8 mouse cellular contexts compared by ENCODE assay signal in the genomic region with DNA sequence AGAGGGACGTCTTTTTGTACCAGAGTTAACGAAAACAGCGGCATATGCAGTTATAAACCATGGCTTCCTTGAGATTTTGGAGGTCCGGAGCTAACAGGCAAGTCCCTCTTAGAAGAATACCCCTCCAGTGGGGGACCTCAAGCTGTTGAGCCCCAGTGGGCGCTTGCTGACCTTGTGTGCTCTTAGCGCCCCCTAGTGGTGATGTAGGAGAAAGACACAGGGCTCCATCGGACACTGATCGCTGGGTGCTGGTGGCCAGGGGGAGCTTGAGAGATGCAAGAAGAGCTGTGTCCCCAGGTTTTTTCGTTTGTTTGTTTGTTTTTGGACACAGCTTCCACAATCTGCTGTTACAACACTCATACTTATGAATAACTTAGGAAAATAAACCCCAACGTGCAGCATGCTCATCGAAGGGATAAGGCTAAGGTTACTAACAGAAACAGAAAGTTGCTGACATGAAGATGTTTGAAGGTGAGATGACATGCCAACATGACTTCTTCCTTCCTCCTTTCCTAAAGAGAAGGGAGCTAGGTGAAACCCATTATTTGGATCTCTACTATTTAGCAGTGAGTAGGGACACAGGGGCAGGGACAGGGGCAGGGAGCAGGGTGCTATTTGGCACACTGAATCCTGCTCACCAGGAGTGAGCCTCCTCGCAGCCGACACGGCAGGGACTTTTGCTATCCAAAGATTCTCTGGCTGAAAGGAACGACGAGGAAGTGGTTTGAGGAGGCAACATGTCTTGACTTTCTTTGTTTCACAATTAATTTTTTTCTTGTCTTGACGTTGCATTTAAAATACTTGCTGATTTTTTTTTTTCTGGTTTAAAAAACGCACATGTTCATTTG. TPM values are rescaled to one million over a fixed set of nuclear protein-coding genes. Genes with fewer than 3 reads are reported as not detected.
DNase-seq lines count a peak whose midpoint lies in the region; ATAC-seq and TF ChIP-seq lines count a peak whose summit lies in the region.

No protein-coding gene starts in this region.

- peak; percentile 96 for TF ChIP-seq CTCF in heart, adult 2 months (IDR thresholded peaks at IDR 0.05)
- TF ChIP-seq CTCF in kidney, adult 2 months (conservative IDR thresholded peaks at IDR 0.05; ENCODE audit: insufficient read depth, insufficient read length, low read depth, low read length), result peak; percentile 88

- intact Hi-C loops in heart, adult 2 months (cut with DNase I), result loop anchor here (1.0 to 5.0 kb wide), 7 partner anchors 41 to 515 kb away; a partner anchor contains a TSS

- peaks cover 13% of the 10 kb centered on the region; the same call in 1 of the 2 replicates for H3K4me1 ChIP-seq in embryonic facial prominence, embryonic 12.5 days
- no peaks in the 10 kb centered on the region; the same call in 1 of the 2 replicates for H3K4me1 ChIP-seq in heart, adult 2 months (ENCODE audit: control insufficient read depth, insufficient read depth, low read length)
- H3K4me1 ChIP-seq in kidney, adult 2 months (ENCODE audit: control insufficient read depth, insufficient read depth, low read length), result no peaks in the 10 kb centered on the region
- peaks cover 33% of the 10 kb centered on the region for H3K4me1 ChIP-seq in limb, embryonic 13.5 days
- H3K4me1 ChIP-seq in midbrain, embryonic 15.5 days, result 0 out of 2 replicates have a peak, but pooled peaks cover 4% of the 10 kb centered on the region

- H3K9ac ChIP-seq in embryonic facial prominence, embryonic 12.5 days, result no peak overlapping the region
- peak overlapping the region; percentile 9; the same call in 1 of the 2 replicates for H3K9ac ChIP-seq in heart, adult 2 months (ENCODE audit: low read depth, low read length)
- H3K9ac ChIP-seq in limb, embryonic 13.5 days, result no peak overlapping the region
- no peak overlapping the region for H3K9ac ChIP-seq in midbrain, embryonic 15.5 days

- H3K4me3 ChIP-seq in embryonic facial prominence, embryonic 12.5 days, result no peak overlapping the region
- peak overlapping the region; percentile 31 for H3K4me3 ChIP-seq in heart, adult 2 months
- H3K4me3 ChIP-seq in kidney, adult 2 months (ENCODE audit: insufficient read depth, low read depth, low read length), result peak overlapping the region; percentile 54
- peak overlapping the region; percentile 27 for H3K4me3 ChIP-seq in limb, embryonic 13.5 days
- no peak overlapping the region for H3K4me3 ChIP-seq in midbrain, embryonic 15.5 days

- DNase-seq in 3134 (ENCODE audit: extremely low read depth, insufficient read length, low spot score), result peak; percentile 49
- DNase-seq in adrenal gland, postnatal 25 days, result peak; percentile 50
- peak; percentile 61 to 64 for DNase-seq in heart, adult 2 months
- peak; percentile 71 for DNase-seq in kidney, adult 2 months
- DNase-seq in spleen, postnatal 10 days (ENCODE audit: low spot score in 2 of 2), result peak; percentile 42 to 68

- WGBS in embryonic facial prominence, embryonic 12.5 days, result 23% methylated on average over 18 of the region's 18 CpGs
- 16% methylated on average over 18 of the region's 18 CpGs for WGBS in heart, adult 2 months
- WGBS in kidney, adult 2 months, result 21% methylated on average over 18 of the region's 18 CpGs
- 20% methylated on average over 18 of the region's 18 CpGs for WGBS in limb, embryonic 13.5 days
- WGBS in midbrain, embryonic 15.5 days, result 32% methylated on average over 18 of the region's 18 CpGs

- H3K9me3 ChIP-seq in embryonic facial prominence, embryonic 12.5 days, result no peaks in the 10 kb centered on the region
- no peaks in the 10 kb centered on the region for H3K9me3 ChIP-seq in limb, embryonic 13.5 days
- H3K9me3 ChIP-seq in midbrain, embryonic 15.5 days, result no peaks in the 10 kb centered on the region

- TF ChIP-seq POLR2A in heart, adult 2 months (IDR thresholded peaks at IDR 0.05; ENCODE audit: insufficient read depth, low read depth, low read length), result no peak
- no peak for TF ChIP-seq POLR2A in kidney, adult 2 months (IDR thresholded peaks at IDR 0.05; ENCODE audit: low read depth, low read length)

- H3K4me2 ChIP-seq in embryonic facial prominence, embryonic 12.5 days (replicated peaks), result peak overlapping the region; percentile 23
- H3K4me2 ChIP-seq in limb, embryonic 13.5 days (replicated peaks), result peak overlapping the region; percentile 56
- H3K4me2 ChIP-seq in midbrain, embryonic 15.5 days, result peak overlapping the region; percentile 29

- no peaks in the 10 kb centered on the region for H3K79me2 ChIP-seq in heart, adult 2 months (replicated peaks; ENCODE audit: control insufficient read depth, insufficient read depth, low read length)

- TF ChIP-seq EP300 in heart, adult 2 months (IDR thresholded peaks at IDR 0.05; ENCODE audit: insufficient read depth, low read depth, low read length), result no peak

- no peak overlapping the region for H3K27ac ChIP-seq in embryonic facial prominence, embryonic 12.5 days
- H3K27ac ChIP-seq in heart, adult 2 months, result no peak overlapping the region
- H3K27ac ChIP-seq in kidney, adult 2 months (ENCODE audit: insufficient read depth, low read depth, low read length), result no peak overlapping the region
- H3K27ac ChIP-seq in limb, embryonic 13.5 days, result no peak overlapping the region
- H3K27ac ChIP-seq in midbrain, embryonic 15.5 days, result no peak overlapping the region

- ATAC-seq in embryonic facial prominence, embryonic 12.5 days (ENCODE audit: insufficient number of reproducible peaks, insufficient read depth, low FRiP score, low TSS enrichment), result peak; percentile 75
- ATAC-seq in limb, embryonic 13.5 days (ENCODE audit: low FRiP score, low read depth), result peak; percentile 77
- peak; percentile 79 for ATAC-seq in midbrain, embryonic 15.5 days (replicated peaks)

- H3K36me3 ChIP-seq in embryonic facial prominence, embryonic 12.5 days, result no peaks in the 10 kb centered on the region
- H3K36me3 ChIP-seq in heart, adult 2 months (ENCODE audit: control insufficient read depth, insufficient read depth, low read length), result no peaks in the 10 kb centered on the region
- no peaks in the 10 kb centered on the region for H3K36me3 ChIP-seq in kidney, adult 2 months (ENCODE audit: control insufficient read depth, insufficient read depth, low read length)
- no peaks in the 10 kb centered on the region for H3K36me3 ChIP-seq in limb, embryonic 13.5 days
- no peaks in the 10 kb centered on the region for H3K36me3 ChIP-seq in midbrain, embryonic 15.5 days (replicated peaks)

- no peaks in the 10 kb centered on the region for H3K27me3 ChIP-seq in embryonic facial prominence, embryonic 12.5 days
- no peaks in the 10 kb centered on the region for H3K27me3 ChIP-seq in heart, adult 2 months (ENCODE audit: control insufficient read depth, insufficient read depth, low read length)
- H3K27me3 ChIP-seq in kidney, adult 2 months (replicated peaks; ENCODE audit: control insufficient read depth, insufficient read depth, low read length), result no peaks in the 10 kb centered on the region
- no peaks in the 10 kb centered on the region for H3K27me3 ChIP-seq in limb, embryonic 13.5 days
- H3K27me3 ChIP-seq in midbrain, embryonic 15.5 days (replicated peaks), result no peaks in the 10 kb centered on the region

RNA-seq across cellular contexts. Expression of a gene that starts 29.2 kb away (rescaled TPM):
- total RNA-seq in adrenal gland, postnatal 25 days (2021), result 0.81 TPM in 1 of 2 replicates, not detected in the other
- 1.4 and 2.3 TPM in 2 replicates for polyA plus RNA-seq in embryonic facial prominence, embryonic 12.5 days (2016; fragmentation: Nextera tagmentation; extraction: Ambion mirVana)
- under 1 TPM in 1 of 2 experiments, not detected in 1; 0.16 TPM for total RNA-seq in heart, adult 2 months (2021)
- polyA plus RNA-seq in heart, adult 2 months (2012; rRNA removed), result 0.29 and 0.61 TPM in 2 replicates
- polyA plus RNA-seq in kidney, adult 2 months (2012; rRNA removed), result 7.9 and 11.3 TPM in 2 replicates
- polyA plus RNA-seq in limb, embryonic 13.5 days (2015; fragmentation: Nextera tagmentation; extraction: Ambion mirVana), result 2.0 TPM in 2 replicates
- 0.15 TPM in 1 of 2 replicates, not detected in the other for polyA plus RNA-seq in midbrain, embryonic 15.5 days (2015; fragmentation: Nextera tagmentation; extraction: Ambion mirVana)

RNA-seq across cellular contexts. Expression of a gene that starts 38.8 kb away (rescaled TPM):
- not detected in 2 replicates for total RNA-seq in adrenal gland, postnatal 25 days (2021)
- not detected in 2 replicates for polyA plus RNA-seq in embryonic facial prominence, embryonic 12.5 days (2016; fragmentation: Nextera tagmentation; extraction: Ambion mirVana)
- not detected for total RNA-seq in heart, adult 2 months (2021)
- 0.12 TPM in 1 of 2 replicates, not detected in the other for polyA plus RNA-seq in heart, adult 2 months (2012; rRNA removed)
- 0.16 and 1.1 TPM in 2 replicates for polyA plus RNA-seq in kidney, adult 2 months (2012; rRNA removed)
- polyA plus RNA-seq in limb, embryonic 13.5 days (2015; fragmentation: Nextera tagmentation; extraction: Ambion mirVana), result not detected in 2 replicates
- polyA plus RNA-seq in midbrain, embryonic 15.5 days (2015; fragmentation: Nextera tagmentation; extraction: Ambion mirVana), result not detected in 2 replicates

Comparison
In these comparisons a context has a peak if more than half of its experiments do, and no peak if none do; other contexts are left out.
1. H3K4me3 ChIP-seq: peak in heart, adult 2 months (single experiment), kidney, adult 2 months (single experiment) and limb, embryonic 13.5 days (single experiment); none in embryonic facial prominence, embryonic 12.5 days (single experiment) and midbrain, embryonic 15.5 days (single experiment).
2. Peak in every context shown above with its lines, with median percentiles within 50 percentile points of each other: DNase-seq, ATAC-seq and H3K4me2 ChIP-seq.